Mouse (Mus musculus) thymus, postnatal 25 days (tissue): ENCODE results near the gene BC051665.

Source experiments
- DNase-seq: peaks from one replicate; pipeline ENCODE4 v3.0.0; 2022

BC051665 gene

DNA sequence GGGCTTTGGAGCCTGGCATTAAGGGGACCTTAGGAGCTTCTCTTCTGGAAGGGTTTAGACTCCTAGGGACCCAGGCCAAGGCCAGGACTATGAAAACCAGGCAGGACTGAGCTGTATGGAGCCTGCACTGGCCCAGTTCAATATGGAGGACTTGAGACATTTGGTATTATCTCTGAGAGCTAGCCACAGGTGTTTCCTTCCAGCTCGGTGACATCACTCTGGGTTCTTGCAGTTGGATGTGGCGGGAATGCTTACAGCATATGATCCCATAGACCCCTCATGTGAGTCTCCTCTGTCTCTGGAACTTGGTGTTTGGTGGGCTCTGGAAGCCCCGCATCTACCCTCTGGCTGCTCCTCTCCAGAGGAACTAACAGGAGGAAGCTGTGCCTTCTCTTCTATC is 43.6 kb downstream of the BC051665 start:
- no peak for DNase-seq

DNA sequence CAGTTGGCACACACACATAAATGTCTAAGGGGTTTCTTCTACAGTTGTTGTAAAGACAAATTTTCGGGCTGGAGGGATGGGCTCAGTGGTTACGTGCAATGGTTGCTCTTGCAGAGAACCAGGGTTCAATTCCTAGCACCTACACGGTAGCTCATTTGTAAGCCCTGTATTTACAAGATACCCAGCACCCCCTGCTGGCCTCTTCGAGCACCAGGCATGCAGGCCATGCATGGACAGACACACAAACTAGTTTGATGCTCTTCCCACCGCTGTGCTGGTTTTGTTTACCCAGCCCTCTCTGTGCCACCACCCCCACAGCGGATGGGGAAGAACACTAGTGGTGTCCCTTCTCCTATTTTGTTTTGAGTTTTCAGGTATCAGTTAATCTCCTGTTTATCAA is 45.9 kb downstream of the BC051665 start:
- DNase-seq, result no peak

DNA sequence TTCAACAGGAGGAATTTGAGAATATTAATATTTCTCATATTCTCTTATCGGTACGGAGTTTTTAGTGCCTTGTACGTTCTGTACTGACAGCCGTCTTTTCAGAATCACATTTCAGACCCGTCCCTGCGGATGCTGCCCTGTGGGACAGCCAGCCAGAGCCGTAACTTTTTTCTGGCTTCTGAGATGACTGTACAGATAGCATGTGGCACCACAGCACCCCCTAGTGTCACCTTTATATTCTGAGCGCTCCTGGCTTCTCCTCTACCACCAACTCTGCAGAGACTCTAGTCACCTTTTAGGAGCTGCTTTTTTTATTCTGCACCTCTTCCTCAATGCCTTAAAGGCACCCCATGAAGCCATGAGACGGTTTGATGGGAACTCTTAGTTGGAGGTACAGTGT is 47.7 kb downstream of the BC051665 start:
- DNase-seq, result peak; percentile 79

DNA sequence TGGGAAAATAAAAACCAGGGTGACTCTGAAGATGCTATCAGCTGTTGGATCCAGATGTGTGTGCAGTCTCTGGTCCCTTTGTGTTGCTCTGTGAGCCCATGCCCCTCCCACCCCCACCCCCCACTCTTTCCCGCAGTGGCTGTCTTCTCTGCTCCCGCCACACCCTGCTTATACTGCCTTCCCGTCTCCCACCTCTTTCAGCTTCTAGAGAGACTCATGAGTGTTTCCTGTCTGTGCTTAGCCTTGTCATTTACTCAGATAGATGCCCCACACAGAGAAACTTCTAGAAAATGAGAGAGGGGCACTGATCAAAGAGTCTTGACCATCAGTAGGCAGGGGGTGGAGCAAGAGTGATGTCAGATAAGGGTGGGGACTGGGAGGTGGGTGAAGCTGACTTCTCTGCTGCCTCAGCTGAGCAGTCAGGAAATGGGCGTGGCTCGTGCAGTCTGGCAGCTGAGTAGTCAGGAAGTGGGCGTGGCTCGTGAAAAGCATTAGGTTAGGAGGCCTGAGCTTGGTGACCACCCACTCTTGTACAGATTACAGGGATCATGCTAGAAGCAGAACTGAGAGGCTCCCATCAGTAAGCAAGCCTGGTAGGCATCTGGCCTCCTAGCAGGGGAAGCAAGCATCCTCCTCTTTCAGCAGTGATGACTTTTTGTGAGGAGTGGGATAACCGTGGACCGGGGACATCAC is 48.4 kb downstream of the BC051665 start:
- DNase-seq, result peak; percentile 91

DNA sequence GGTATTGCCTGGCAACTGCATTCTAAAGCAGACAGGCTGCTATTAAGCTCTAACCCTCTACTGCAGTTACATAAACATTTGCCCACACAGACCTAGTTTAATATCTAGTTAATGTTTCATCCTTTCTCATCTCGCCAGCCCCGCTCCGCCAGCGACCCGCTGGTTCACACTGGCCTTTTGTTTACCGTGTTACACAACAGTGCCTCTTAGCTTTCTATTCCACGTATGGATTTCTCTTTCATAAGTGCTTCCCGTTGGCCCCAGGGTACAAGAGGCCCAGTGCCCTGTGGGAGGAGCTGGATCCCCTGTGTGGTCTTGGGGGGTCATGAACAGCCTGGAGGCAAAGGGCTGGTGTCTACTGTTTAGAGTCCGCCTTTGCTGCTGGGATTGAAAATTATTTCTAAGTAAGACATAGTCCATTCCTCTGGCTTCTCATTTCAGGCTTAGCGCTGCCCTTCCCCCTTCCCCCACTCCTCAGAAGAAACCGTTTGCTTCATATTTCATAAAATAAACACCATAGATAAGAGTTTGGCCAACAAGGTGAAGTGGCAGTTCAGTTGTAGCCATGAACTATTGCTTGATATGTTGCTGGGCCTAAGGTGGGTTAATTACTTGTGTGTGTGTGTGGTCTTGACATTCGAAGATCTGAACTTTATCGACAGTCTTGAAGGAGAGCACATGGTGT is 49.6 kb downstream of the BC051665 start:
- no peak for DNase-seq

DNA sequence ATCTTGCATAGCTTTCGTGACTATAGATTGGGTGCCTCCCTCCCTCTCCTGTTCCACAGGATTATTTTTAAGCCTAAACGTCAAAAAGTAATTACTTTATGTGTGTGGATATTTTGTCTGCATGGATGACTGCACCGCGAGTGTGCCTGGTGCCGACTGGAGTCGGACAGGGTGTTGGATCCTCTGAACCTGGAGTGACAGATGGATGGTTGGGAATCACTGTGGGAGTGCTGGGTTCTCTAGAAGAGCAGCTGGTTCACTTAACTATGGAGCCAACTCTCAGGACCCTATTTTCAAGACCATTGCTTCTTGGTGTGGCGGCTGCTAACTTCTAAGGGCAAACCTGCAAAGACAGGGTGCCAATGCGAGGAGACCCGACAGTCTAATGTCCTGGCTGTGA is 50.9 kb downstream of the BC051665 start:
- DNase-seq, result no peak
